In genomic region chr8:117115676-117116446, GRCm38 (mm10) we compare ENCODE assay signal across 8 mouse cellular contexts. TPM values are rescaled to one million over a fixed set of nuclear protein-coding genes. Genes with fewer than 3 reads are reported as not detected.
A peak's percentile ranks its signal among the peaks of the same experiment; 100 is the strongest.
DNase-seq lines count a peak whose midpoint lies in the region; ATAC-seq lines count a peak whose summit lies in the region.

No protein-coding gene starts in this region.

- 8% methylated on average over 13 of the region's 13 CpGs for WGBS in embryonic facial prominence, embryonic 10.5 days
- 17% methylated on average over 13 of the region's 13 CpGs for WGBS in hindbrain, embryonic 10.5 days
- 9% methylated on average over 13 of the region's 13 CpGs for WGBS in limb, embryonic 12.5 days
- 14% methylated on average over 13 of the region's 13 CpGs for WGBS in midbrain, embryonic 15.5 days

- peak overlapping the region; percentile 41 for H3K4me2 ChIP-seq in limb, embryonic 12.5 days
- peak overlapping the region; percentile 30 for H3K4me2 ChIP-seq in midbrain, embryonic 15.5 days

- peak; percentile 9 for DNase-seq in spleen, adult 12 weeks (ENCODE audit: low spot score)
- no peak for DNase-seq in spleen, postnatal 14 days (ENCODE audit: low spot score in 2 of 2)
- peak; percentile 54 for DNase-seq in embryonic facial prominence, embryonic 10.5 days (ENCODE audit: low spot score)
- no peak for DNase-seq in hindbrain, embryonic 10.5 days (ENCODE audit: low spot score)
- no peak for DNase-seq in frontal cortex, postnatal 36 days (ENCODE audit: low spot score in 2 of 2)
- DNase-seq in gastrocnemius, postnatal 14 days: no peak

- no peak for ATAC-seq in limb, embryonic 12.5 days (ENCODE audit: insufficient number of reproducible peaks, insufficient read depth, low FRiP score, low TSS enrichment, low read depth)
- ATAC-seq in midbrain, embryonic 15.5 days (replicated peaks): no peak

- intact Hi-C loops in gastrocnemius, postnatal 14 days (cut with DNase I; ENCODE audit: low total_unique reads): no loop called here

- H3K4me3 ChIP-seq in embryonic facial prominence, embryonic 10.5 days: peak overlapping the region; percentile 39
- peak overlapping the region; percentile 23 for H3K4me3 ChIP-seq in hindbrain, embryonic 10.5 days
- no peak overlapping the region for H3K4me3 ChIP-seq in limb, embryonic 12.5 days (replicated peaks)
- no peak overlapping the region for H3K4me3 ChIP-seq in midbrain, embryonic 15.5 days

- H3K4me1 ChIP-seq in embryonic facial prominence, embryonic 10.5 days: peaks cover 34% of the 10 kb centered on the region
- H3K4me1 ChIP-seq in hindbrain, embryonic 10.5 days (replicated peaks): peaks cover 21% of the 10 kb centered on the region
- 0 out of 2 replicates have a peak, but pooled peaks cover 13% of the 10 kb centered on the region for H3K4me1 ChIP-seq in limb, embryonic 12.5 days (replicated peaks)
- peaks cover 7% of the 10 kb centered on the region for H3K4me1 ChIP-seq in midbrain, embryonic 15.5 days

- H3K36me3 ChIP-seq in embryonic facial prominence, embryonic 10.5 days (replicated peaks): no peaks in the 10 kb centered on the region
- H3K36me3 ChIP-seq in hindbrain, embryonic 10.5 days: no peaks in the 10 kb centered on the region
- no peaks in the 10 kb centered on the region for H3K36me3 ChIP-seq in limb, embryonic 12.5 days
- H3K36me3 ChIP-seq in midbrain, embryonic 15.5 days (replicated peaks): no peaks in the 10 kb centered on the region

- no peaks in the 10 kb centered on the region for H3K9me3 ChIP-seq in embryonic facial prominence, embryonic 10.5 days
- H3K9me3 ChIP-seq in hindbrain, embryonic 10.5 days: no peaks in the 10 kb centered on the region
- H3K9me3 ChIP-seq in limb, embryonic 12.5 days: no peaks in the 10 kb centered on the region
- no peaks in the 10 kb centered on the region for H3K9me3 ChIP-seq in midbrain, embryonic 15.5 days

- no peak overlapping the region for H3K27ac ChIP-seq in embryonic facial prominence, embryonic 10.5 days (replicated peaks)
- H3K27ac ChIP-seq in hindbrain, embryonic 10.5 days: peak overlapping the region; percentile 53; the same call in 1 of the 2 replicates
- H3K27ac ChIP-seq in limb, embryonic 12.5 days: no peak overlapping the region
- H3K27ac ChIP-seq in midbrain, embryonic 15.5 days: no peak overlapping the region

- H3K27me3 ChIP-seq in embryonic facial prominence, embryonic 10.5 days (replicated peaks; ENCODE audit: low read depth, poor library complexity, severe bottlenecking): no peaks in the 10 kb centered on the region
- H3K27me3 ChIP-seq in hindbrain, embryonic 10.5 days (ENCODE audit: insufficient read depth, poor library complexity, severe bottlenecking): no peaks in the 10 kb centered on the region
- H3K27me3 ChIP-seq in limb, embryonic 12.5 days: no peaks in the 10 kb centered on the region
- no peaks in the 10 kb centered on the region for H3K27me3 ChIP-seq in midbrain, embryonic 15.5 days (replicated peaks)

- no peak overlapping the region for H3K9ac ChIP-seq in limb, embryonic 12.5 days (replicated peaks)
- H3K9ac ChIP-seq in midbrain, embryonic 15.5 days: no peak overlapping the region

RNA-seq across cellular contexts. Expression of gene Bco1, which starts 20.2 kb away (rescaled TPM):
- 0.22 and 0.33 TPM in 2 replicates for polyA plus RNA-seq in embryonic facial prominence, embryonic 10.5 days (2016; fragmentation: Nextera tagmentation; extraction: Ambion mirVana)
- 0.21 and 0.22 TPM in 2 replicates for polyA plus RNA-seq in hindbrain, embryonic 10.5 days (2016; fragmentation: Nextera tagmentation; extraction: Ambion mirVana)
- polyA plus RNA-seq in limb, embryonic 12.5 days (2016; fragmentation: Nextera tagmentation; extraction: Ambion mirVana): 0.14 and 0.41 TPM in 2 replicates
- 0.19 and 0.32 TPM in 2 replicates for polyA plus RNA-seq in midbrain, embryonic 15.5 days (2015; fragmentation: Nextera tagmentation; extraction: Ambion mirVana)
- total RNA-seq in gastrocnemius, postnatal 14 days (2021): under 1 TPM in 1 of 2 experiments, not detected in 1; 0.13 TPM

RNA-seq across cellular contexts. Expression of gene Pkd1l2, which starts 33.6 kb away (rescaled TPM):
- polyA plus RNA-seq in embryonic facial prominence, embryonic 10.5 days (2016; fragmentation: Nextera tagmentation; extraction: Ambion mirVana): not detected in 2 replicates
- 0.24 TPM in 1 of 2 replicates, not detected in the other for polyA plus RNA-seq in hindbrain, embryonic 10.5 days (2016; fragmentation: Nextera tagmentation; extraction: Ambion mirVana)
- 0.09 TPM in 1 of 2 replicates, not detected in the other for polyA plus RNA-seq in limb, embryonic 12.5 days (2016; fragmentation: Nextera tagmentation; extraction: Ambion mirVana)
- not detected in 2 replicates for polyA plus RNA-seq in midbrain, embryonic 15.5 days (2015; fragmentation: Nextera tagmentation; extraction: Ambion mirVana)
- total RNA-seq in gastrocnemius, postnatal 14 days (2021): under 1 TPM; 0.04 to 0.09 TPM

RNA-seq across cellular contexts. Expression of gene Gan, which starts 42.1 kb away (rescaled TPM):
- polyA plus RNA-seq in embryonic facial prominence, embryonic 10.5 days (2016; fragmentation: Nextera tagmentation; extraction: Ambion mirVana): 2.6 and 3.1 TPM in 2 replicates
- polyA plus RNA-seq in hindbrain, embryonic 10.5 days (2016; fragmentation: Nextera tagmentation; extraction: Ambion mirVana): 2.1 and 2.8 TPM in 2 replicates
- polyA plus RNA-seq in limb, embryonic 12.5 days (2016; fragmentation: Nextera tagmentation; extraction: Ambion mirVana): 2.3 and 2.6 TPM in 2 replicates
- polyA plus RNA-seq in midbrain, embryonic 15.5 days (2015; fragmentation: Nextera tagmentation; extraction: Ambion mirVana): 3.5 and 3.9 TPM in 2 replicates
- total RNA-seq in gastrocnemius, postnatal 14 days (2021): 1 to 10 TPM; 4.1 to 4.6 TPM

Comparison
In these comparisons a context has a peak if more than half of its experiments do, and no peak if none do; other contexts are left out.
1. DNase-seq: peak in spleen, adult 12 weeks (single experiment) and embryonic facial prominence, embryonic 10.5 days (single experiment); none in spleen, postnatal 14 days (0 of 2), hindbrain, embryonic 10.5 days (single experiment), frontal cortex, postnatal 36 days (0 of 2) and gastrocnemius, postnatal 14 days (single experiment).
2. H3K4me3 ChIP-seq: peak in embryonic facial prominence, embryonic 10.5 days (single experiment) and hindbrain, embryonic 10.5 days (single experiment); none in limb, embryonic 12.5 days (single experiment) and midbrain, embryonic 15.5 days (single experiment).